Mouse (Mus musculus) limb, embryonic 13.5 days (tissue): Measurements from ENCODE around the gene Rbfox1. TPM values are rescaled to one million over a fixed set of nuclear protein-coding genes. Genes with fewer than 3 reads are reported as not detected.

Experiments
- ATAC-seq: fragments of 200-750 bp; cut with Nextera tagmentation; 2 replicates; pipeline ENCODE4 v1.8.0; 2017; ENCODE audit warnings: low read depth, moderate number of reproducible peaks, moderate TSS enrichment; ENCODE audit not compliant: low FRiP score
- H3K27ac ChIP-seq: fragments of 300-500 bp; sonication (generic); 2 replicates; pipeline ENCODE4 v1.5.1; 2015; ENCODE audit warnings: inconsistent platforms, mild to moderate bottlenecking, moderate library complexity
- H3K27me3 ChIP-seq: fragments of 300-500 bp; sonication (generic); 2 replicates; pipeline ENCODE4 v1.6.1; 2015; ENCODE audit warnings: mild to moderate bottlenecking, inconsistent platforms
- H3K36me3 ChIP-seq: fragments of 300-500 bp; sonication (generic); 2 replicates; pipeline ENCODE4 v1.6.1; 2015; ENCODE audit warnings: inconsistent platforms, mild to moderate bottlenecking, moderate library complexity
- H3K4me1 ChIP-seq: fragments of 300-500 bp; sonication (generic); 2 replicates; pipeline ENCODE4 v1.6.1; 2015; ENCODE audit warnings: inconsistent platforms
- H3K4me2 ChIP-seq: fragments of 300-500 bp; sonication (generic); replicated peaks from 2 replicates; pipeline ENCODE4 v1.6.1; 2015; ENCODE audit warnings: inconsistent platforms, mild to moderate bottlenecking, moderate library complexity
- H3K4me3 ChIP-seq: fragments of 300-500 bp; sonication (generic); 2 replicates; pipeline ENCODE4 v1.5.1; 2015; ENCODE audit warnings: moderate library complexity, mild to moderate bottlenecking, inconsistent platforms
- H3K9ac ChIP-seq: fragments of 300-500 bp; sonication (generic); 2 replicates; pipeline ENCODE4 v1.6.1; 2015; ENCODE audit warnings: mild to moderate bottlenecking, inconsistent platforms
- H3K9me3 ChIP-seq: fragments of 300-500 bp; sonication (generic); 2 replicates; pipeline ENCODE4 v1.6.1; 2016; ENCODE audit warnings: inconsistent platforms
- whole genome bisulfite sequencing: fragments of 180-500 bp; shearing (Covaris S2); methylation state at CpG from one replicate; pipeline ENCODE4 v1.1.7; 2015; 5-methylcytosine and 5-hydroxymethylcytosine counted together
- polyA plus RNA-seq: library from polyadenylated mRNA; unstranded; fragments of >200 nt; fragmentation: Nextera tagmentation; extraction: Ambion mirVana; gene quantifications from 2 replicates; pipeline ENCODE4 v1.2.1, GENCODE M21; 2015

Gene Rbfox1
- polyA plus RNA-seq, 1 experiment from 2014 or later: 4.1 TPM

GRCm38 (mm10) chr16:6283496-6283895 is 398.3 kb downstream of the Rbfox1 start:
- no peak overlapping the region for H3K27ac ChIP-seq
- ATAC-seq: no peak
- H3K9me3 ChIP-seq: no peaks in the 10 kb centered on the region
- no peaks in the 10 kb centered on the region for H3K36me3 ChIP-seq
- H3K9ac ChIP-seq: no peak overlapping the region
- no peaks in the 10 kb centered on the region for H3K4me1 ChIP-seq
- no peak overlapping the region for H3K4me2 ChIP-seq
- WGBS: 92% methylated on average over 4 of the region's 4 CpGs
- no peak overlapping the region for H3K4me3 ChIP-seq
- no peaks in the 10 kb centered on the region for H3K27me3 ChIP-seq

GRCm38 (mm10) chr16:6284317-6284716 is 399.2 kb downstream of the Rbfox1 start:
- Histone ChIP-seq H3K36me3 (no peaks in the 10 kb centered on the region), H3K4me1 (no peaks in the 10 kb centered on the region), H3K4me2 (no peak overlapping the region), H3K9me3 (no peaks in the 10 kb centered on the region), H3K4me3 (no peak overlapping the region), H3K9ac (no peak overlapping the region), H3K27me3 (no peaks in the 10 kb centered on the region), H3K27ac (no peak overlapping the region)
- ATAC-seq: no peak
- WGBS: 58% methylated on average over 4 of the region's 4 CpGs

- Histone ChIP-seq H3K9ac (no peak overlapping the region), H3K36me3 (no peaks in the 10 kb centered on the region), H3K4me2 (no peak overlapping the region), H3K9me3 (no peaks in the 10 kb centered on the region), H3K27me3 (no peaks in the 10 kb centered on the region), H3K27ac (no peak overlapping the region), H3K4me1 (no peaks in the 10 kb centered on the region), H3K4me3 (no peak overlapping the region)
- 76% methylated on average over 2 of the region's 2 CpGs for WGBS
- no peak for ATAC-seq
Observed at GRCm38 (mm10) chr16:6287699-6288098, 402.5 kb downstream of the Rbfox1 start.

- H3K4me1 ChIP-seq: no peaks in the 10 kb centered on the region
- no peak overlapping the region for H3K9ac ChIP-seq
- no peak overlapping the region for H3K4me3 ChIP-seq
- no peak for ATAC-seq
- WGBS: 75% methylated on average over 5 of the region's 5 CpGs
- H3K27me3 ChIP-seq: no peaks in the 10 kb centered on the region
- no peaks in the 10 kb centered on the region for H3K36me3 ChIP-seq
- no peak overlapping the region for H3K4me2 ChIP-seq
- H3K9me3 ChIP-seq: no peaks in the 10 kb centered on the region
- no peak overlapping the region for H3K27ac ChIP-seq
Observed at GRCm38 (mm10) chr16:6300112-6300511, 415.0 kb downstream of the Rbfox1 start.

GRCm38 (mm10) chr16:6303082-6303481 is 417.9 kb downstream of the Rbfox1 start:
- no peak for ATAC-seq
- Histone ChIP-seq H3K9ac (no peak overlapping the region), H3K4me2 (no peak overlapping the region), H3K9me3 (no peaks in the 10 kb centered on the region), H3K4me1 (no peaks in the 10 kb centered on the region), H3K27ac (no peak overlapping the region), H3K36me3 (no peaks in the 10 kb centered on the region), H3K4me3 (no peak overlapping the region), H3K27me3 (no peaks in the 10 kb centered on the region)
- 72% methylated on average over 1 of the region's 1 CpGs for WGBS

GRCm38 (mm10) chr16:6309940-6310339 is 424.8 kb downstream of the Rbfox1 start:
- ATAC-seq: no peak
- H3K27me3 ChIP-seq: no peaks in the 10 kb centered on the region
- no peaks in the 10 kb centered on the region for H3K4me1 ChIP-seq
- H3K4me2 ChIP-seq: no peak overlapping the region
- no peaks in the 10 kb centered on the region for H3K9me3 ChIP-seq
- no peak overlapping the region for H3K9ac ChIP-seq
- no peak overlapping the region for H3K4me3 ChIP-seq
- no peaks in the 10 kb centered on the region for H3K36me3 ChIP-seq
- no peak overlapping the region for H3K27ac ChIP-seq

- H3K36me3 ChIP-seq: no peaks in the 10 kb centered on the region
- H3K4me2 ChIP-seq: no peak overlapping the region
- H3K9ac ChIP-seq: no peak overlapping the region
- no peaks in the 10 kb centered on the region for H3K4me1 ChIP-seq
- no peak overlapping the region for H3K4me3 ChIP-seq
- no peaks in the 10 kb centered on the region for H3K9me3 ChIP-seq
- no peaks in the 10 kb centered on the region for H3K27me3 ChIP-seq
- ATAC-seq: no peak
- H3K27ac ChIP-seq: no peak overlapping the region
- 78% methylated on average over 18 of the region's 18 CpGs for WGBS
Observed at GRCm38 (mm10) chr16:6310744-6311678, 425.9 kb downstream of the Rbfox1 start.

- no peaks in the 10 kb centered on the region for H3K9me3 ChIP-seq
- H3K9ac ChIP-seq: no peak overlapping the region
- ATAC-seq: no peak
- WGBS: 77% methylated on average over 6 of the region's 6 CpGs
- no peak overlapping the region for H3K4me2 ChIP-seq
- no peak overlapping the region for H3K4me3 ChIP-seq
- no peaks in the 10 kb centered on the region for H3K4me1 ChIP-seq
- no peak overlapping the region for H3K27ac ChIP-seq
- no peaks in the 10 kb centered on the region for H3K27me3 ChIP-seq
- H3K36me3 ChIP-seq: no peaks in the 10 kb centered on the region
Observed at GRCm38 (mm10) chr16:6313689-6314088, 428.5 kb downstream of the Rbfox1 start.

GRCm38 (mm10) chr16:6324832-6325231 is 439.7 kb downstream of the Rbfox1 start:
- Histone ChIP-seq H3K4me2 (no peak overlapping the region), H3K36me3 (no peaks in the 10 kb centered on the region), H3K27me3 (no peaks in the 10 kb centered on the region), H3K9me3 (no peaks in the 10 kb centered on the region), H3K27ac (no peak overlapping the region), H3K4me3 (no peak overlapping the region), H3K9ac (no peak overlapping the region), H3K4me1 (no peaks in the 10 kb centered on the region)
- ATAC-seq: no peak
- 50% methylated on average over 1 of the region's 1 CpGs for WGBS

GRCm38 (mm10) chr16:6331400-6331939 is 446.3 kb downstream of the Rbfox1 start:
- Histone ChIP-seq H3K27me3 (no peaks in the 10 kb centered on the region), H3K9ac (no peak overlapping the region), H3K36me3 (no peaks in the 10 kb centered on the region), H3K9me3 (no peaks in the 10 kb centered on the region), H3K4me2 (no peak overlapping the region), H3K27ac (no peak overlapping the region), H3K4me3 (no peak overlapping the region), H3K4me1 (no peaks in the 10 kb centered on the region)
- WGBS: 68% methylated on average over 10 of the region's 10 CpGs
- no peak for ATAC-seq

GRCm38 (mm10) chr16:6333273-6333672 is 448.1 kb downstream of the Rbfox1 start:
- Histone ChIP-seq H3K27ac (no peak overlapping the region), H3K36me3 (no peaks in the 10 kb centered on the region), H3K27me3 (no peaks in the 10 kb centered on the region), H3K4me2 (no peak overlapping the region), H3K9ac (no peak overlapping the region), H3K9me3 (no peaks in the 10 kb centered on the region), H3K4me3 (no peak overlapping the region), H3K4me1 (no peaks in the 10 kb centered on the region)
- 63% methylated on average over 2 of the region's 2 CpGs for WGBS
- no peak for ATAC-seq

- H3K9me3 ChIP-seq: no peaks in the 10 kb centered on the region
- H3K27ac ChIP-seq: no peak overlapping the region
- H3K4me2 ChIP-seq: peak overlapping the region; percentile 67
- H3K4me1 ChIP-seq: peaks cover 11% of the 10 kb centered on the region; the same call in 1 of the 2 replicates
- peaks cover 54% of the 10 kb centered on the region for H3K27me3 ChIP-seq
- no peaks in the 10 kb centered on the region for H3K36me3 ChIP-seq
- H3K9ac ChIP-seq: no peak overlapping the region
- no peak overlapping the region for H3K4me3 ChIP-seq
- WGBS: 38% methylated on average over 9 of the region's 9 CpGs
- ATAC-seq: no peak
Observed at GRCm38 (mm10) chr16:6348103-6348502, 462.9 kb downstream of the Rbfox1 start.
